ENCODE assay signal across 8 mouse cellular contexts in genomic region chr11:40149312-40149711, GRCm38 (mm10).
DNase-seq lines count a peak whose midpoint lies in the region; TF ChIP-seq lines count a peak whose summit lies in the region.
"Had no signal": no experiment of that assay in that cellular context is flagged by ENCODE, and none has a peak within 500 bp of the region (broad histone marks: within the 10 kb centered on the region; RNA-seq: fewer than 3 reads in every experiment).

No protein-coding gene starts in this region.

- H3K4me3 ChIP-seq in left cerebral cortex, adult 2 months: no peak overlapping the region
- H3K4me3 ChIP-seq: erythroblast, embryonic 14.5 days had no signal

- H3K27ac ChIP-seq in left cerebral cortex, adult 2 months: no peak overlapping the region

- intact Hi-C loops in left cerebral cortex, adult 2 months (cut with DNase I): loop anchor here (2.0 to 5.0 kb wide), 3 partner anchors 448 to 1212 kb away; no protein-coding TSS in a partner anchor

- peak; percentile 22 for DNase-seq in urinary bladder, postnatal 14 days (ENCODE audit: low spot score)
- DNase-seq in urinary bladder, postnatal 4 days (ENCODE audit: low spot score in 2 of 2): no peak
- peak; percentile 4 for DNase-seq in c-Kit-positive CD71-negative TER-119-negative erythroid progenitor cells, embryonic 14.5 days (ENCODE audit: low read depth)
- peak; percentile 59 to 63 for DNase-seq in frontal cortex, postnatal 25 days (ENCODE audit: low spot score in 2 of 2)
- peak; percentile 67 to 68 for DNase-seq in left cerebral cortex, adult 2 months (ENCODE audit: extremely low spot score in 1 of 2, low spot score in 2 of 2)
- peak; percentile 52 for DNase-seq in neural tube, embryonic 10.5 days (ENCODE audit: extremely low spot score, low spot score)
- no peak for DNase-seq in spleen, adult 12 weeks (ENCODE audit: low spot score)

- peak; percentile 74 for TF ChIP-seq CTCF in left cerebral cortex, adult 2 months (IDR thresholded peaks at IDR 0.05)

Comparison
In these comparisons a context has a peak if more than half of its experiments do, and no peak if none do; other contexts are left out.
1. DNase-seq: peak in urinary bladder, postnatal 14 days (single experiment), c-Kit-positive CD71-negative TER-119-negative erythroid progenitor cells, embryonic 14.5 days (single experiment), frontal cortex, postnatal 25 days (2 of 2), left cerebral cortex, adult 2 months (2 of 2) and neural tube, embryonic 10.5 days (single experiment); none in urinary bladder, postnatal 4 days (0 of 2) and spleen, adult 12 weeks (single experiment).